In genomic region chr9:107502131-107502846, GRCm38 (mm10) we compare ENCODE assay signal across 25 mouse cellular contexts. TPM values are rescaled to one million over a fixed set of nuclear protein-coding genes. Genes with fewer than 3 reads are reported as not detected.
DNase-seq lines count a peak whose midpoint lies in the region; ATAC-seq lines count a peak whose summit lies in the region.
"Had no signal": no experiment of that assay in that cellular context is flagged by ENCODE, and none has a peak within 500 bp of the region (broad histone marks: within the 10 kb centered on the region; RNA-seq: fewer than 3 reads in every experiment).

No protein-coding gene starts in this region.

- peaks cover 3% of the 10 kb centered on the region; the same call in 1 of the 2 replicates for H3K36me3 ChIP-seq in forebrain, embryonic 12.5 days (replicated peaks)
- H3K36me3 ChIP-seq in forebrain, embryonic 14.5 days (ENCODE audit: control insufficient read depth, insufficient read depth, low read length): no peaks in the 10 kb centered on the region
- H3K36me3 ChIP-seq in midbrain, embryonic 11.5 days (ENCODE audit: control insufficient read depth, insufficient read depth, low read length): no peaks in the 10 kb centered on the region
- H3K36me3 ChIP-seq: G1E; liver, embryonic 12.5 days; midbrain, embryonic 12.5 days had no signal

- H3K27me3 ChIP-seq in forebrain, embryonic 12.5 days: 0 out of 2 replicates have a peak, but pooled peaks cover 6% of the 10 kb centered on the region
- H3K27me3 ChIP-seq in forebrain, embryonic 14.5 days (replicated peaks; ENCODE audit: control insufficient read depth, insufficient read depth, low read length): no peaks in the 10 kb centered on the region
- no peaks in the 10 kb centered on the region for H3K27me3 ChIP-seq in midbrain, embryonic 11.5 days (ENCODE audit: control insufficient read depth, insufficient read depth, low read length)
- H3K27me3 ChIP-seq: midbrain, embryonic 12.5 days; neural tube, embryonic 13.5 days had no signal

- no peak overlapping the region for H3K9ac ChIP-seq in forebrain, embryonic 12.5 days
- no peak overlapping the region for H3K9ac ChIP-seq in forebrain, embryonic 14.5 days (ENCODE audit: low read length)
- H3K9ac ChIP-seq in midbrain, embryonic 11.5 days (ENCODE audit: low read length): no peak overlapping the region
- H3K9ac ChIP-seq: hindbrain, embryonic 14.5 days; liver, embryonic 12.5 days; liver, postnatal 0 days; midbrain, embryonic 12.5 days; neural tube, embryonic 13.5 days had no signal

- no peaks in the 10 kb centered on the region for H3K9me3 ChIP-seq in forebrain, embryonic 12.5 days
- no peaks in the 10 kb centered on the region for H3K9me3 ChIP-seq in forebrain, embryonic 14.5 days (replicated peaks; ENCODE audit: control insufficient read depth, low read length)
- no peaks in the 10 kb centered on the region for H3K9me3 ChIP-seq in midbrain, embryonic 11.5 days (ENCODE audit: control insufficient read depth, low read length)
- H3K9me3 ChIP-seq: G1E; liver, embryonic 12.5 days; midbrain, embryonic 12.5 days; neural tube, embryonic 13.5 days had no signal

- 0 out of 2 replicates have a peak overlapping the region, but pooled peaks have one; percentile 0 for H3K27ac ChIP-seq in forebrain, embryonic 12.5 days
- no peak overlapping the region for H3K27ac ChIP-seq in forebrain, embryonic 14.5 days (ENCODE audit: low read depth, low read length)
- no peak overlapping the region for H3K27ac ChIP-seq in midbrain, embryonic 11.5 days (ENCODE audit: low read depth, low read length)
- H3K27ac ChIP-seq: hindbrain, embryonic 14.5 days; left cerebral cortex, adult 2 months; liver, embryonic 12.5 days; midbrain, embryonic 12.5 days had no signal

- DNase-seq in forebrain, embryonic 14.5 days (ENCODE audit: low spot score): no peak
- peak; percentile 76 to 81 for DNase-seq in cerebellum, adult 18-20 months
- DNase-seq in cerebellum, postnatal 10 days: peak; percentile 64 to 77
- DNase-seq in urinary bladder, postnatal 4 days (ENCODE audit: low spot score in 2 of 2): no peak
- no peak for DNase-seq in frontal cortex, postnatal 10 days (ENCODE audit: low spot score in 2 of 2)
- DNase-seq in midbrain, embryonic 11.5 days (ENCODE audit: low spot score, missing footprints): no peak
- DNase-seq: adrenal gland, postnatal 10 days; gastrocnemius, postnatal 14 days; heart, adult 11 months; heart, postnatal 36 days; kidney, adult 9 months; kidney, postnatal 10 days; liver, postnatal 0 days; lung, postnatal 36 days; thymus, postnatal 14 days had no signal

- H3K4me2 ChIP-seq in forebrain, embryonic 12.5 days: no peak overlapping the region
- H3K4me2 ChIP-seq in forebrain, embryonic 14.5 days (ENCODE audit: low read length): no peak overlapping the region
- H3K4me2 ChIP-seq in midbrain, embryonic 11.5 days: no peak overlapping the region
- H3K4me2 ChIP-seq: heart, embryonic 11.5 days; hindbrain, embryonic 14.5 days; liver, embryonic 12.5 days; midbrain, embryonic 12.5 days; neural tube, embryonic 13.5 days had no signal

- no peak for ATAC-seq in forebrain, embryonic 12.5 days (ENCODE audit: low FRiP score)
- ATAC-seq in forebrain, embryonic 14.5 days: no peak
- ATAC-seq in midbrain, embryonic 11.5 days (ENCODE audit: low FRiP score): no peak
- ATAC-seq: intestine, postnatal 0 days; liver, embryonic 12.5 days; liver, postnatal 0 days had no signal

- 88% methylated on average over 12 of the region's 12 CpGs for WGBS in forebrain, embryonic 12.5 days
- 82% methylated on average over 12 of the region's 12 CpGs for WGBS in forebrain, embryonic 14.5 days
- WGBS in midbrain, embryonic 11.5 days: 88% methylated on average over 12 of the region's 12 CpGs

- H3K4me1 ChIP-seq in forebrain, embryonic 12.5 days: peaks cover 31% of the 10 kb centered on the region
- H3K4me1 ChIP-seq in forebrain, embryonic 14.5 days (ENCODE audit: control insufficient read depth, insufficient read depth, low read length): peaks cover 26% of the 10 kb centered on the region
- H3K4me1 ChIP-seq in midbrain, embryonic 11.5 days (ENCODE audit: control insufficient read depth, insufficient read depth, low read length): no peaks in the 10 kb centered on the region
- H3K4me1 ChIP-seq: liver, embryonic 12.5 days had no signal

- H3K4me3 ChIP-seq in forebrain, embryonic 12.5 days (replicated peaks): no peak overlapping the region
- H3K4me3 ChIP-seq in forebrain, embryonic 14.5 days (ENCODE audit: low read depth, low read length): no peak overlapping the region
- no peak overlapping the region for H3K4me3 ChIP-seq in midbrain, embryonic 11.5 days (ENCODE audit: low read depth, low read length)
- H3K4me3 ChIP-seq: erythroblast, embryonic 14.5 days; left cerebral cortex, adult 2 months; liver, embryonic 12.5 days; midbrain, embryonic 12.5 days; neural tube, embryonic 13.5 days had no signal

RNA-seq across cellular contexts. Expression of gene Tmem115, which starts 31.5 kb away (rescaled TPM):
- 43.3 and 45.0 TPM in 2 replicates for polyA plus RNA-seq in forebrain, embryonic 12.5 days (2016; fragmentation: Nextera tagmentation; extraction: Ambion mirVana)
- 44.4 and 53.4 TPM in 2 replicates for polyA plus RNA-seq in forebrain, embryonic 14.5 days (2014; fragmentation: Nextera tagmentation; extraction: Ambion mirVana)
- polyA plus RNA-seq in midbrain, embryonic 11.5 days (2014; fragmentation: Nextera tagmentation; extraction: Ambion mirVana): 40.9 and 44.6 TPM in 2 replicates

RNA-seq across cellular contexts. Expression of gene Cyb561d2, which starts 39.7 kb away (rescaled TPM):
- polyA plus RNA-seq in forebrain, embryonic 12.5 days (2016; fragmentation: Nextera tagmentation; extraction: Ambion mirVana): 17.7 and 18.9 TPM in 2 replicates
- polyA plus RNA-seq in forebrain, embryonic 14.5 days (2014; fragmentation: Nextera tagmentation; extraction: Ambion mirVana): 33.1 and 38.0 TPM in 2 replicates
- 18.3 and 18.9 TPM in 2 replicates for polyA plus RNA-seq in midbrain, embryonic 11.5 days (2014; fragmentation: Nextera tagmentation; extraction: Ambion mirVana)

RNA-seq across cellular contexts. Expression of gene Nprl2, which starts 39.7 kb away (rescaled TPM):
- polyA plus RNA-seq in forebrain, embryonic 12.5 days (2016; fragmentation: Nextera tagmentation; extraction: Ambion mirVana): 43.1 and 46.3 TPM in 2 replicates
- polyA plus RNA-seq in forebrain, embryonic 14.5 days (2014; fragmentation: Nextera tagmentation; extraction: Ambion mirVana): 83.2 and 83.8 TPM in 2 replicates
- polyA plus RNA-seq in midbrain, embryonic 11.5 days (2014; fragmentation: Nextera tagmentation; extraction: Ambion mirVana): 39.1 and 43.3 TPM in 2 replicates

RNA-seq across cellular contexts. Expression of gene Zmynd10, which starts 44.8 kb away (rescaled TPM):
- 1.0 and 2.2 TPM in 2 replicates for polyA plus RNA-seq in forebrain, embryonic 12.5 days (2016; fragmentation: Nextera tagmentation; extraction: Ambion mirVana)
- 4.3 and 4.6 TPM in 2 replicates for polyA plus RNA-seq in forebrain, embryonic 14.5 days (2014; fragmentation: Nextera tagmentation; extraction: Ambion mirVana)
- polyA plus RNA-seq in midbrain, embryonic 11.5 days (2014; fragmentation: Nextera tagmentation; extraction: Ambion mirVana): 0.33 and 0.49 TPM in 2 replicates
- polyA plus RNA-seq: erythroblast, embryonic 14.5 days; heart, embryonic 11.5 days; liver, embryonic 12.5 days had no signal

RNA-seq across cellular contexts. Expression of gene Rassf1, which starts 49.1 kb away (rescaled TPM):
- 40.0 and 45.7 TPM in 2 replicates for polyA plus RNA-seq in forebrain, embryonic 12.5 days (2016; fragmentation: Nextera tagmentation; extraction: Ambion mirVana)
- 34.7 and 37.1 TPM in 2 replicates for polyA plus RNA-seq in forebrain, embryonic 14.5 days (2014; fragmentation: Nextera tagmentation; extraction: Ambion mirVana)
- 40.5 and 44.0 TPM in 2 replicates for polyA plus RNA-seq in midbrain, embryonic 11.5 days (2014; fragmentation: Nextera tagmentation; extraction: Ambion mirVana)

Comparison
In these comparisons a context has a peak if more than half of its experiments do, and no peak if none do; other contexts are left out.
1. DNase-seq: peak in cerebellum, adult 18-20 months (2 of 2) and cerebellum, postnatal 10 days (2 of 2); none in forebrain, embryonic 14.5 days (single experiment), urinary bladder, postnatal 4 days (0 of 2), frontal cortex, postnatal 10 days (0 of 2) and midbrain, embryonic 11.5 days (single experiment).